Mouse (Mus musculus) testis, adult 2 months (tissue): ENCODE results near the gene Prkcz.

Experiments
- CTCF ChIP-seq: fragments of 200-500 bp; IDR thresholded peaks from 2 replicates; pipeline ENCODE4 v1.5.1; 2012; ENCODE audit warnings: low read depth, mild to moderate bottlenecking, inconsistent platforms, low read length, moderate library complexity; ENCODE audit not compliant: control insufficient read depth, insufficient read depth, insufficient replicate concordance
- POLR2A ChIP-seq: fragments of 200-500 bp; IDR thresholded peaks from 2 replicates; pipeline ENCODE4 v1.6.1; 2012; ENCODE audit warnings: low read depth, mild to moderate bottlenecking, inconsistent platforms, low read length, moderate library complexity; ENCODE audit not compliant: control insufficient read depth

- TF ChIP-seq CTCF (no peak), POLR2A (peak; percentile 57)
Observed at GRCm38 (mm10) chr4:155361303-155361791, at the start of gene Prkcz.
